Mouse (Mus musculus): Measurements from ENCODE around the gene Gm28372.

DNA sequence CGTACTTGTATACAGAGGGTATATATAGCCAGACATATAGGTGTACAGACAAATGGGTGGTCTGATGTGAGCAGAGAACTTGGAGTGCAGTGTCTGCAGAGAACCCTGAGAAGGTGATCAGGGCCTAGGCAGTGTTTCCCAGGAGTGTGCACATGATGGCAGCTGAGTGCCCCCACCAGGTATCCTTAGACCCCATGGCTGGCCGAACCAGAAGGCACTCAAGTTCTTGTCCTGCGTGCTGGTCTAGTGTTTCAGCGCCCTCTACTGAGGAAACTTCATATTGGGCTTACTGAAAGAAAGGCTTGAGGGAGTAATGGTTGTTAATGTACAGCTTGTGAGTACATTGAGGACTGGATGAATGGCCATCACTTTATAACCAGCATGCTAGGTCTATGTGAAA is 28.1 kb downstream of the Gm28372 start:
- TF ChIP-seq MAX (IDR thresholded peaks at IDR 0.05; ENCODE audit: low read length) (no peak), EP300 (IDR thresholded peaks at IDR 0.05; ENCODE audit: low read depth in 1 of 2, low read length in 2 of 2) (no peak), CTCF (IDR thresholded peaks at IDR 0.05 in 2 of 3, conservative IDR thresholded peaks at IDR 0.05 in 1 of 3; ENCODE audit: control insufficient read depth in 1 of 3, insufficient read depth in 1 of 3, low read depth in 2 of 3, low read length in 3 of 3, poor library complexity in 1 of 3, severe bottlenecking in 1 of 3) (peak; percentile 59 to 78 (median 66)), CHD2 (IDR thresholded peaks at IDR 0.05; ENCODE audit: low read length) (no peak), TCF12 (IDR thresholded peaks at IDR 0.05; ENCODE audit: low read depth, low read length) (no peak), HCFC1 (IDR thresholded peaks at IDR 0.05; ENCODE audit: low read depth, low read length) (no peak), MEF2A (IDR thresholded peaks at IDR 0.05; ENCODE audit: extremely low read depth, insufficient replicate concordance, low read depth, low read length, poor library complexity, severe bottlenecking) (no peak), ZC3H11A (IDR thresholded peaks at IDR 0.05; ENCODE audit: low read depth, low read length) (peak; percentile 53)
